Comparison of ENCODE assay signal across 15 mouse cellular contexts in genomic region chr10:14460252-14460932, GRCm38 (mm10).
DNase-seq lines count a peak whose midpoint lies in the region; ATAC-seq and TF ChIP-seq lines count a peak whose summit lies in the region.
"Had no signal": no experiment of that assay in that cellular context is flagged by ENCODE, and none has a peak within 500 bp of the region (broad histone marks: within the 10 kb centered on the region; RNA-seq: fewer than 3 reads in every experiment).

No protein-coding gene starts in this region.

- WGBS in kidney, embryonic 14.5 days, result 56% methylated on average over 5 of the region's 5 CpGs
- WGBS in lung, adult 2 months, result 37% methylated on average over 5 of the region's 5 CpGs

- H3K4me2 ChIP-seq in kidney, embryonic 14.5 days (replicated peaks; ENCODE audit: low read depth, low read length), result no peak overlapping the region
- H3K4me2 ChIP-seq: hindbrain, embryonic 15.5 days; midbrain, embryonic 13.5 days had no signal

- no peak overlapping the region for H3K4me3 ChIP-seq in kidney, embryonic 14.5 days (ENCODE audit: low read length)
- H3K4me3 ChIP-seq in lung, adult 2 months (replicated peaks; ENCODE audit: extremely low read depth, low read depth, low read length), result no peak overlapping the region
- H3K4me3 ChIP-seq: hindbrain, embryonic 15.5 days; midbrain, embryonic 13.5 days had no signal

- H3K9me3 ChIP-seq in kidney, embryonic 14.5 days (ENCODE audit: control insufficient read depth, low read length), result no peaks in the 10 kb centered on the region
- H3K9me3 ChIP-seq: hindbrain, embryonic 15.5 days; midbrain, embryonic 13.5 days had no signal

- no peak for TF ChIP-seq CTCF in lung, adult 2 months (IDR thresholded peaks at IDR 0.05; ENCODE audit: insufficient read depth, low read length)

- H3K27me3 ChIP-seq in kidney, embryonic 14.5 days (ENCODE audit: control insufficient read depth, insufficient read depth, low read length), result no peaks in the 10 kb centered on the region
- H3K27me3 ChIP-seq: hindbrain, embryonic 15.5 days; midbrain, embryonic 13.5 days had no signal

- no peak for ATAC-seq in kidney, embryonic 14.5 days (ENCODE audit: low FRiP score, low TSS enrichment)
- ATAC-seq in megakaryocyte-erythroid progenitor cell, adult 5-6 weeks (replicated peaks; ENCODE audit: low FRiP score, low TSS enrichment, poor library complexity, severe bottlenecking), result peak; percentile 63
- ATAC-seq: midbrain, embryonic 13.5 days had no signal

- no peaks in the 10 kb centered on the region for H3K36me3 ChIP-seq in kidney, embryonic 14.5 days (ENCODE audit: control insufficient read depth, insufficient read depth, low read length)
- H3K36me3 ChIP-seq: hindbrain, embryonic 15.5 days; midbrain, embryonic 13.5 days had no signal

- 0 out of 2 replicates have a peak, but pooled peaks cover 11% of the 10 kb centered on the region for H3K4me1 ChIP-seq in kidney, embryonic 14.5 days (ENCODE audit: control insufficient read depth, insufficient read depth, low read length)
- H3K4me1 ChIP-seq in lung, adult 2 months (ENCODE audit: control insufficient read depth, insufficient read depth, low read length), result peaks cover 2% of the 10 kb centered on the region
- H3K4me1 ChIP-seq: hindbrain, embryonic 15.5 days; midbrain, embryonic 13.5 days had no signal

- no peak for DNase-seq in kidney, adult 11 months
- DNase-seq in lung, postnatal 36 days, result peak; percentile 11
- DNase-seq in lung, adult 2 months, result no peak
- peak; percentile 62 for DNase-seq in ZHBTc4 (ENCODE audit: low read depth, low spot score)
- no peak for DNase-seq in gastrocnemius, adult 8-10 months (ENCODE audit: low spot score in 2 of 2)
- DNase-seq: adrenal gland, postnatal 36 days; cerebellum, postnatal 25 days; kidney, postnatal 14 days; right cerebral cortex, postnatal 25 days; thymus, postnatal 14 days had no signal

- H3K9ac ChIP-seq in kidney, embryonic 14.5 days (ENCODE audit: low read depth, low read length), result no peak overlapping the region
- H3K9ac ChIP-seq: hindbrain, embryonic 15.5 days; liver, embryonic 14.5 days; midbrain, embryonic 13.5 days had no signal

- H3K27ac ChIP-seq in kidney, embryonic 14.5 days (ENCODE audit: low read depth, low read length), result peak overlapping the region; percentile 47; the same call in 1 of the 2 replicates
- H3K27ac ChIP-seq: hindbrain, embryonic 15.5 days; liver, embryonic 14.5 days; midbrain, embryonic 13.5 days had no signal

- TF ChIP-seq POLR2A in lung, adult 2 months (IDR thresholded peaks at IDR 0.05; ENCODE audit: borderline replicate concordance, extremely low read depth, low read depth, low read length), result no peak

Comparison
In these comparisons a context has a peak if more than half of its experiments do, and no peak if none do; other contexts are left out.
1. DNase-seq: peak in lung, postnatal 36 days (single experiment) and ZHBTc4 (single experiment); none in kidney, adult 11 months (single experiment), lung, adult 2 months (single experiment) and gastrocnemius, adult 8-10 months (0 of 2).